Mouse (Mus musculus) limb, embryonic 13.5 days (tissue): ENCODE results near the gene Hoxa7. TPM values are rescaled to one million over a fixed set of nuclear protein-coding genes. Genes with fewer than 3 reads are reported as not detected.

Experiments used
- ATAC-seq: fragments of 200-750 bp; cut with Nextera tagmentation; 2 replicates; pipeline ENCODE4 v1.8.0; 2017; ENCODE audit warnings: low read depth, moderate number of reproducible peaks, moderate TSS enrichment; ENCODE audit not compliant: low FRiP score
- H3K27ac ChIP-seq: fragments of 300-500 bp; sonication (generic); 2 replicates; pipeline ENCODE4 v1.5.1; 2015; ENCODE audit warnings: inconsistent platforms, mild to moderate bottlenecking, moderate library complexity
- H3K27me3 ChIP-seq: fragments of 300-500 bp; sonication (generic); 2 replicates; pipeline ENCODE4 v1.6.1; 2015; ENCODE audit warnings: mild to moderate bottlenecking, inconsistent platforms
- H3K36me3 ChIP-seq: fragments of 300-500 bp; sonication (generic); 2 replicates; pipeline ENCODE4 v1.6.1; 2015; ENCODE audit warnings: inconsistent platforms, mild to moderate bottlenecking, moderate library complexity
- H3K4me1 ChIP-seq: fragments of 300-500 bp; sonication (generic); 2 replicates; pipeline ENCODE4 v1.6.1; 2015; ENCODE audit warnings: inconsistent platforms
- H3K4me2 ChIP-seq: fragments of 300-500 bp; sonication (generic); replicated peaks from 2 replicates; pipeline ENCODE4 v1.6.1; 2015; ENCODE audit warnings: inconsistent platforms, mild to moderate bottlenecking, moderate library complexity
- H3K4me3 ChIP-seq: fragments of 300-500 bp; sonication (generic); 2 replicates; pipeline ENCODE4 v1.5.1; 2015; ENCODE audit warnings: moderate library complexity, mild to moderate bottlenecking, inconsistent platforms
- H3K9ac ChIP-seq: fragments of 300-500 bp; sonication (generic); 2 replicates; pipeline ENCODE4 v1.6.1; 2015; ENCODE audit warnings: mild to moderate bottlenecking, inconsistent platforms
- H3K9me3 ChIP-seq: fragments of 300-500 bp; sonication (generic); 2 replicates; pipeline ENCODE4 v1.6.1; 2016; ENCODE audit warnings: inconsistent platforms
- WGBS: fragments of 180-500 bp; shearing (Covaris S2); methylation state at CpG from one replicate; pipeline ENCODE4 v1.1.7; 2015; 5-methylcytosine and 5-hydroxymethylcytosine counted together
- polyA plus RNA-seq: library from polyadenylated mRNA; unstranded; fragments of >200 nt; fragmentation: Nextera tagmentation; extraction: Ambion mirVana; gene quantifications from 2 replicates; pipeline ENCODE4 v1.2.1, GENCODE M21; 2015

Hoxa7 gene
- 11.8 and 13.1 TPM in 2 replicates for polyA plus RNA-seq

GRCm38 (mm10) chr6:52221337-52221992, at the start of gene Hoxa7:
Gene Hoxa7, minus strand, starts transcription at chr6:52221854.
- WGBS, result under 1% methylated on average over 46 of the region's 46 CpGs
- H3K36me3 ChIP-seq, result peaks cover 18% of the 10 kb centered on the region
- peak within 1 kb of the TSS; percentile 93 for H3K4me2 ChIP-seq
- peak within 1 kb of the TSS; percentile 86 for H3K4me3 ChIP-seq
- H3K4me1 ChIP-seq, result peaks cover 47% of the 10 kb centered on the region
- ATAC-seq, result peak; percentile 22
- peak within 1 kb of the TSS; percentile 99 for H3K9ac ChIP-seq
- peak within 1 kb of the TSS; percentile 99 for H3K27ac ChIP-seq
- H3K27me3 ChIP-seq, result 0 out of 2 replicates have a peak, but pooled peaks cover 2% of the 10 kb centered on the region
- no peaks in the 10 kb centered on the region for H3K9me3 ChIP-seq

DNA sequence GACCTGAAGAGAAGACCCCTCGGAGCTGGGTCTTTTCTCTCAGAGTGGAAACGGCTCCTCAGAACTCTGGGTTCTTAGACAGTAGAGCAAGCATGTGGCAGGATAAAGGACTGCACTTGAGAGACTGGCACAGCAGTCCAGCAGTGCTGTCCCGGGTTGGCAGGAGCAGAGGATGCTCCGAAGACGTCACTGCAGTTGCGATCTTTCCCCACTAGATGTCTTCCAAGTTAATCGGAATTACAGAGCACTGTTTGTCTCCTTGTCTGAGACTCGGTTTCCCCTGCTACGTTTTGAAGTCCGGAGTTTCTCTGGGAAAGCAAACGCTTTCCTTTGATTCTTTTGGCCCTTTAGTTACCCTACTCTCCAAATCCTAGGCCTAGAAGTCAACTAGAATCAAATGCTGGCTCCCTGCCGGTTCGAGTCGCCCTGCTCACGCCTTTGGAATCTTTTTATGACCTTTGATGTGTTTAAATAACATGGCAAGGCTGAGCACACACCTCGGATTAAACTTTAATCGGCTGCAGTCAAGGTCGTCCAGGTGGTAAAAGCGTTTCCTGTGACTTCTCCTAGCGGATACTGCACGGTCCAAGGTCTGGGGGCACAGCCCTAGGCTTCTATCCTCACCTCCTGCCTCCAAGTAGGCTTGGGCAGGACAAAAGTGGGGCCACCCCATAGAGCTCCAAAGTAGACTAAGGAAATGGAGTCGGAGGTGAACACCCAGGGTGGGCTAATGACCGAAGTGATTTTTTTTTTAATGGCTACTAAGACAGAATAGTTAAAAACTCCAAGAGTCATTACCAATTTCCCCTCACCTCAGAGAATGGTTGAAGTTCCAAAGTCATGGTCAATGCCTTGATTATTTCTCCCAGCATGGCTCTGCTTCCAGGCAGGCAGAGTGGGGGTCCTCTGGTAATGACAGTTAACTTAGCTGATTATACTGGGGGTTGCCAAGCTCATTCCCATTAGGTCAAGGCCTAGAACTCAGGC, 49.1 kb upstream of the Hoxa7 start:
- H3K36me3 ChIP-seq, result no peaks in the 10 kb centered on the region
- no peak overlapping the region for H3K4me3 ChIP-seq
- H3K4me1 ChIP-seq, result peaks cover 67% of the 10 kb centered on the region
- no peak overlapping the region for H3K27ac ChIP-seq
- peak overlapping the region; percentile 45 for H3K4me2 ChIP-seq
- no peaks in the 10 kb centered on the region for H3K9me3 ChIP-seq
- H3K27me3 ChIP-seq, result peaks cover 78% of the 10 kb centered on the region
- 4% methylated on average over 23 of the region's 23 CpGs for WGBS
- peak; percentile 10; the same call in 1 of the 2 replicates for ATAC-seq
- H3K9ac ChIP-seq, result no peak overlapping the region

GRCm38 (mm10) chr6:52268756-52269155, 47.1 kb upstream of the Hoxa7 start:
- 22% methylated on average over 3 of the region's 3 CpGs for WGBS
- Histone ChIP-seq H3K9ac (0 out of 2 replicates have a peak overlapping the region, but pooled peaks have one; percentile 48), H3K4me1 (peaks cover 56% of the 10 kb centered on the region), H3K27ac (no peak overlapping the region), H3K27me3 (peaks cover 66% of the 10 kb centered on the region), H3K36me3 (no peaks in the 10 kb centered on the region), H3K4me3 (no peak overlapping the region), H3K4me2 (peak overlapping the region; percentile 52), H3K9me3 (no peaks in the 10 kb centered on the region)
- no peak for ATAC-seq

GRCm38 (mm10) chr6:52268341-52268740, 46.7 kb upstream of the Hoxa7 start:
- Histone ChIP-seq H3K4me1 (peaks cover 52% of the 10 kb centered on the region), H3K36me3 (no peaks in the 10 kb centered on the region), H3K27ac (no peak overlapping the region), H3K27me3 (peaks cover 62% of the 10 kb centered on the region), H3K4me3 (peak overlapping the region; percentile 16), H3K4me2 (peak overlapping the region; percentile 52), H3K9ac (peak overlapping the region; percentile 48; the same call in 1 of the 2 replicates), H3K9me3 (no peaks in the 10 kb centered on the region)
- WGBS, result 20% methylated on average over 7 of the region's 7 CpGs
- ATAC-seq, result no peak

DNA sequence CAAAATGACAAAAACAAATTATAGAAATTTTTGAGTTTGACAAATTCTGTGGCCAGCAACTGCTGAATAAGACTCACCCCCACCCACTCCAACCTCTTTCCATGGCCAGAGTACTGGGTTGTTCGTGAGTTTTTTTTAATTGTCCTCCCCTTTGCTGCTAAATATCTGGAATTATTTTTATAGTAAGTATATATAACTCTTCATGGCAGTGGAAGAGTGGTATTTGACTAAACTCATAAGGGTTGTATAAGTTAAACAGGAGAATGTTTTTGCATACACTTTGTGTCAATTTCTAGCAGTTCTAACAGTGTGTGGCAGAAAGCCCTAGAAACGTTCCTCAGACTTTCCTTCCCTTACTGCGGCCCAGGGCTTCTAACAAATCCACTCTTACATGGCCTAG, 46.0 kb upstream of the Hoxa7 start:
- H3K4me2 ChIP-seq, result peak overlapping the region; percentile 52
- H3K4me1 ChIP-seq, result peaks cover 46% of the 10 kb centered on the region
- WGBS, result 5% methylated on average over 3 of the region's 3 CpGs
- no peaks in the 10 kb centered on the region for H3K36me3 ChIP-seq
- H3K9ac ChIP-seq, result peak overlapping the region; percentile 48; the same call in 1 of the 2 replicates
- no peak for ATAC-seq
- peaks cover 57% of the 10 kb centered on the region for H3K27me3 ChIP-seq
- H3K4me3 ChIP-seq, result peak overlapping the region; percentile 16
- no peaks in the 10 kb centered on the region for H3K9me3 ChIP-seq
- H3K27ac ChIP-seq, result peak overlapping the region; percentile 15; the same call in 1 of the 2 replicates

DNA sequence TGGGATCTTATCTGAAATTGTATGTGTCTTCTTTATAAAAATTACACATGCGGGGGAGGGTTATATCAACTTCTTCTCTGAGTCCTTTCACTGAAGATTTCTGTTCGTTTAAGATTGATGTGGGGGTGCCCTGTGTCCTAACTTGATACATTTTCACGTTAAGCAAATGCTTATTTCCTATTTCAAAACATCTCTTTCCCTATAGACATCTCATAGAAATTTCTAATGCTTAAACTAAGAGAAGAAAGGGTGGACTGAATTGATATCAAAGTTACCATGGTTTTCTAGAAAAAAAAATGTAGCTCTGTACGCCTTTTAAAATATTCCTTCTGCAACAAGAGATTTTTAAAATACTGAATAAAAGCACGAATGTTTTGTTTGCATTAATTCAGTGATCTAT, 45.6 kb upstream of the Hoxa7 start:
- H3K4me3 ChIP-seq, result peak overlapping the region; percentile 95; the same call in 1 of the 2 replicates
- ATAC-seq, result no peak

GRCm38 (mm10) chr6:52266666-52266985, 45.0 kb upstream of the Hoxa7 start:
- ATAC-seq, result no peak
- Histone ChIP-seq H3K27ac (peak overlapping the region; percentile 97), H3K4me1 (peaks cover 55% of the 10 kb centered on the region), H3K9me3 (no peaks in the 10 kb centered on the region), H3K9ac (peak overlapping the region; percentile 100), H3K4me2 (peak overlapping the region; percentile 69), H3K4me3 (peak overlapping the region; percentile 95), H3K27me3 (peaks cover 56% of the 10 kb centered on the region), H3K36me3 (no peaks in the 10 kb centered on the region)
- WGBS, result 3% methylated on average over 9 of the region's 9 CpGs

More for the DNA sequence above, 45.6 kb upstream of the Hoxa7 start:
- H3K9ac ChIP-seq, result peak overlapping the region; percentile 100; the same call in 1 of the 2 replicates
- H3K27me3 ChIP-seq, result peaks cover 54% of the 10 kb centered on the region
- 25% methylated on average over 5 of the region's 5 CpGs for WGBS
- peaks cover 49% of the 10 kb centered on the region for H3K4me1 ChIP-seq
- H3K9me3 ChIP-seq, result no peaks in the 10 kb centered on the region
- H3K4me2 ChIP-seq, result peak overlapping the region; percentile 69
- no peak overlapping the region for H3K27ac ChIP-seq
- no peaks in the 10 kb centered on the region for H3K36me3 ChIP-seq

GRCm38 (mm10) chr6:52265913-52266665, 44.4 kb upstream of the Hoxa7 start:
- Histone ChIP-seq H3K27ac (peak overlapping the region; percentile 97), H3K9me3 (no peaks in the 10 kb centered on the region), H3K4me2 (peak overlapping the region; percentile 69), H3K9ac (peak overlapping the region; percentile 100), H3K4me3 (peak overlapping the region; percentile 95), H3K36me3 (no peaks in the 10 kb centered on the region), H3K27me3 (peaks cover 54% of the 10 kb centered on the region), H3K4me1 (peaks cover 56% of the 10 kb centered on the region)
- 0 out of 2 replicates have a peak, but pooled peaks have one; percentile 2 for ATAC-seq
- WGBS, result 2% methylated on average over 19 of the region's 19 CpGs

GRCm38 (mm10) chr6:52265306-52265912, 43.8 kb upstream of the Hoxa7 start:
- Histone ChIP-seq H3K36me3 (no peaks in the 10 kb centered on the region), H3K4me3 (peak overlapping the region; percentile 95), H3K9me3 (no peaks in the 10 kb centered on the region), H3K4me1 (peaks cover 50% of the 10 kb centered on the region), H3K9ac (peak overlapping the region; percentile 100), H3K27me3 (peaks cover 49% of the 10 kb centered on the region), H3K27ac (peak overlapping the region; percentile 97), H3K4me2 (peak overlapping the region; percentile 69)
- WGBS, result 1% methylated on average over 18 of the region's 18 CpGs
- ATAC-seq, result no peak

GRCm38 (mm10) chr6:52264106-52264790, 42.6 kb upstream of the Hoxa7 start:
- H3K9me3 ChIP-seq, result no peaks in the 10 kb centered on the region
- H3K4me3 ChIP-seq, result peak overlapping the region; percentile 95
- no peak for ATAC-seq
- 7% methylated on average over 5 of the region's 5 CpGs for WGBS
- peak overlapping the region; percentile 97 for H3K27ac ChIP-seq
- H3K27me3 ChIP-seq, result peaks cover 37% of the 10 kb centered on the region
- H3K4me1 ChIP-seq, result peaks cover 46% of the 10 kb centered on the region
- H3K9ac ChIP-seq, result peak overlapping the region; percentile 100
- no peaks in the 10 kb centered on the region for H3K36me3 ChIP-seq
- H3K4me2 ChIP-seq, result peak overlapping the region; percentile 69

GRCm38 (mm10) chr6:52263321-52263585, 41.6 kb upstream of the Hoxa7 start:
- Histone ChIP-seq H3K4me2 (peak overlapping the region; percentile 69), H3K9ac (peak overlapping the region; percentile 100), H3K27ac (peak overlapping the region; percentile 97), H3K9me3 (no peaks in the 10 kb centered on the region), H3K27me3 (peaks cover 27% of the 10 kb centered on the region), H3K4me3 (peak overlapping the region; percentile 95), H3K4me1 (peaks cover 39% of the 10 kb centered on the region), H3K36me3 (no peaks in the 10 kb centered on the region)
- no peak for ATAC-seq
- WGBS, result 4% methylated on average over 6 of the region's 6 CpGs
